Mouse (Mus musculus): Measurements from ENCODE around the gene Tlk2.

The Tlk2 gene

DNA sequence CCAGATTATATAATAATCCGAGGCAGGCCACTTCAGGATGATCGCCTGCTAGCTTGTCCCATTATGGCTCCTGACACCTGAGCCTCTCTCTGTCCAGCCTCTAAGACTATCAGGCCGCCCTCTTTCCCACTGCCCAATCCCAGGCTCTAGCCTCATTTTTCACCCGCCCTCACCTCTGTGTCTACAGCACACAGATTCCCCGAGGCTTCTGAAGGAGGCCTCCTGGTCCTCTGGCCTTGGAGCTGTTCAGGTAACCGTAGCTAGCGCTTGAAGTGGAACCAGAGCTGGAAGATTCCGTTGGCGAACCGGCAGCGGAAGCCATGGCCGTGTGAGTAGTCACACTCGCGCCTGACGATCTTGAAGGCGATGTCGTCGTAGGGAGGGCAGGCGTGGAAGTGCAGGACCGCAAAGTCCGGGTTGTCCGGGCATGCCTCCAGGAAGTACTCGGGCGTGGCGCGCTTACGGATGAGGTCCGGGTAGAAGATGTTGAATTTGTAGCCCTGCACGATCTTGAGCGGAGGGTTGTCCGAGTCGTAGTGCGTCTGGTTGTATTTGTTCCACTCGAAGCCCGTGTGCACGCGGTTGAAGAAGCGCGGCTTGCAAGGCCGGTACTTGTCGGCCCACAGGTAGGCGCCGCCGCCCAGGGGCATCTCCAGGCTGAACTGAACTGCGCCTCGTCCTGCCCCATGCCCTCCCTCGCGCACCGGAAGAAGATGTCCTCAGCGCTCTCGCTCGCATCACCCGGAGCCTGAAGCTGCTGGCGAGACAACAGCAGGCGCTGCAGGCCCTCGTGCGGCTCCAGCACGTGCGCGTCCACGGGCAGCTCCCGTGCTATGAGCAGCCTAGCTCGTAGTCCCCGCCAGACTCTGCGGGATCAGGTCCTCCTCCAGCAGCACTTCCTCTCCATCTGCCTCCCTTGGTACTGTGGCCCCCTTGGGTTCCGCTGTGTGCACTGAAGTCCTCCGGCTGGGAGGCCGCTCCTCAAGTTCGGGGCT, 13.8 kb upstream of the Tlk2 start:
- no peak for DNase-seq (ENCODE audit: low read depth, low spot score)

DNA sequence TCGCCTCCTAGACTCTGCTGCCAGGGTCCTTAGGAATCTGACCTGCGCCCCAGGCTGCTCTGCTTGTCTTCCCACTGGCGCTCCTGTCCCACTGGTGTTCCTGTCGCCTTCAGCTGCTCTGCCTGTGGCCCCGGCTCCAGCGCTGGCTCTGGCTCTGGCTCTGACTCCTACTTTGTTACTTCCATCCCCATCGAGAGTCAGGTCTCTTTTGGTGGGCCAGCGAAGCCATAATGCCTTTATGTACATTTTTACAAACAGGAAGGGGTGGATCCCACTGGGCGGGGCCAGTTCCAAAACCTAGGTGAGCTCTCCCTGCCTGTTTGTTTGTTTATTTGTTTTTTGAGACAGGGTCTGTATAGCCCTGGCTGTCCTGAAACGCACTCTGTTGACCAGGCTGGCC, 11.8 kb upstream of the Tlk2 start:
- no peak for DNase-seq (ENCODE audit: low read depth, low spot score)

DNA sequence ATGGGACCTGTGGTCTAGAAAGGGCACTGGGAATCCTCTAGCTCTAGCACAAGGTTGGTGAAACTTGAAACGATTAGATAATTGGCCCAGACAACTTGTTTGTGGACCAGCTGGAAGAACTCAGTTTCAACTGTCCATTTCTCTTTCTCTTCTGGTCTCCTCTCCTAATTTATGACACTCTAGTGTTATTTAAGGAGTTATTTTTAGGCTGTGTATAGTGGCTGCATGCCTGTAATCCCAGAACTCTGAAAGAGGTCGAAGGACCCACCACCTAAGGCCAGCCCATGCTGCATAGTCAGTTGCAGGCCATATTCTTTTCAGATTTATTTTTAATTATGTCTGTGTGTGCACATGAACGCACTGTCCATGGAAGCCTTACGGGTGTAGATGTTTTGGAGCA, 916 bp downstream of the Tlk2 start:
- DNase-seq (ENCODE audit: low read depth, low spot score), result no peak

DNA sequence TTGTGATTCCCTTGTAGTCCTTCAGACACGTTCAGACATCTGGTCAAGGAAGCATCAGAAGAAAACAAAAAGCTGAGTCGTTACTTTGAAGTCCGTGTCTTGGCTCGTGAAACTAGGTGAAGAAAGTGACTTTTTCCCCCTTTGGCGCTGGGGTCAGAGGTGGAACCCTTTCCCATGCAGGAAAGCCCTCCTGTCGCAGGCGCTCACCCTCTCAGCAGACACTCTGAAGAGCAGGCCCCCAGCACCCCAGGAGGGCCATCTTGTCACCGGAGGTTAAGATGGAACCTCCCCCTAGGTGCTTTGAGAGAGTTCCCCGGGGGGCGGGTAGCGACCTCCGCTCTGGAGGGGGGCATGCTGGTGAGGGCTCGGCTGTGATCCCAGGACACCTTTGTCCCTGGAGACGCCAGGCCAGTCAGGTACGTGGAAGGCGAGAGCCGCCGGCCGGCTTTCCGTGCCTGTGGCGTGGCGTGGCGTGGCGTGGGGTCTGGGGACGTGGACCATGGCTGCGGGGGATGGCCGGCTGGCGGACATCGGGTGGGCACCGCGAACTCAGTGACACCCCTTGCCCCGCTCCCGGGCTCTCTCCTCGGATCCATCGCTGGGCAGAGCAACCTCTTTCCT, 2.0 kb downstream of the Tlk2 start:
- peak; percentile 61 for DNase-seq (ENCODE audit: low read depth, low spot score)

DNA sequence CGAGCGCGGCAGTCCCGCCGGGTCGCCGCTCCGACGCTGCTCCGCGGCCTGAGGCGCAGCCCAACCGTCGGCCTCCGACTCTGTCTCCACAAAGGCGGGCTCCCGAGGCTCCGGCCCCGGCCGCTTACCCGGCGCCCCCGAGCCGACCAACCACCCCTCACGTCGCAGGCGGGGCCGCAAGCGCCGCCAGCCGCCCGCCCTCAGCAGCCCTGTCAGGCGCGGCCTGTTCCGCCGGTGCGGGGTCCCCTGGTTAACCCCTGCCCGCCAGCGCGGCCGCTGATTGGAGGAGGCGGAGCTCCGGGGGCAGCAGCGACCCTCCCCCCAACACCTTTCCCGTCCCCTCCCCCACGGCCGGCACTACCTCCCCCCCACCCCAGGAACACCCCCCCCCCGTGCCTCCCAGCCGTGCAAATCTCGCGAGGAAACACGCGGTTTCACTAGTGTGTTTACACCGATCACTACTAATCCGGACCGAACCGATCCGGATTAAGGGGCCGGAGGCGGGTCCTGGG, 2.6 kb downstream of the Tlk2 start:
- DNase-seq (ENCODE audit: low read depth, low spot score), result peak; percentile 91

DNA sequence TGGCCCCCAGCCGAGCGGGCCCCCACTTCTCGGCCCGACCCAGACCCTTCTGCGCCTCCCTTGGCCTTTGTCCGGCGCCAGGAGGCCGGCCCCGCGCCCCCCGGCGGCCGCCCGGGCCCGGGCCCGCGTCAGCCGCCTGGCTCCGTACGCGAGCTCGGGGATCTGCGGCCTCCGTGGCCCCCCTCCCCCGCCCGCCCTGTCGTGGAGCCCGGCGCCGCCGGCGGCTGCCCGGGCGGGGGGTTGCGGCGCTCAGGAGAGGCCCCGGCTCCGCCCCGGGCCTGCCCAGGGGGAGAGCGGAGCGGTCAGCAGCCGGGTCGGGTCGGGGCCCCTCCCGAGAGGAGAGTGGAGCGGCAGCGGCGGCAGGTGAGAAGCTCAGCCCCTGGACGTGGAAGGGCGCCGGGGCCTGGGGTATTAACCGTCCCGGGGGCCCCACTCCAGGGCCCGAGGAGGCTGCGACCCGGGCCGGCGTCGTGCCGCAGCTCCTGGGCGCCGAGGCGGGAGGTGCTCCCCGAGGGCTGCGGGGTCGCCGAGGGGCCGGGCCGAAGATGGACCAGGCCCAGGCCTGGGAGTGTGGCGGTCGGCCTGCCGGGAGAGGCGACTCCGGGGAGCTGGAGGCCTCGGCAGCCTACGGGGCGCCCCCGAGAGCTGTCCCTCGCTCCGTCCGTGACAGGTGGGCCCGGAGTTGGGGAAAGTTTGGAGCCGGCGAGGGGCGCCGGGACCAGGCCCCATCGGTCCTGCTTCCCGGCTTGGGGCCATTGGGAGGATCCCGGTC, 3.3 kb downstream of the Tlk2 start:
- DNase-seq (ENCODE audit: low read depth, low spot score), result peak; percentile 64

DNA sequence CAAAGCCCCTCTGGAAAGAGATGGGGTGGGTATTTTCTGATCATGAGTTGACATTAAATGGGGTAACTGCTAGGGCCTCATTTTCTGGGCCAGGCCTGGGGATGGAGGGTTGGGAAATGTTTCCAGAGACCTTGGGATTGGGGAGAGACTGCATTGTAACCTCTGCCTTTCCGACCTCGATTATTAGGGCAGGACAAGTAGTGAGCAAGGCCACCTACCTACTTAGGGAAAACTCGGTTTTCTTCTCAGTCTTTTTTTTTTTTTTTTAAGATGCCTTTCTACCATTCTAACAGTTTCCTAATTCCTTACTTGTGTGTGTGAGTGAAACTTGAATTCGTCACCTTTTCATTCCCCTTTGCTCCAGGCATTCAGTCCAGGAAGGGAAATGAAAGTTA, 3.9 kb downstream of the Tlk2 start:
- DNase-seq (ENCODE audit: low read depth, low spot score), result no peak

DNA sequence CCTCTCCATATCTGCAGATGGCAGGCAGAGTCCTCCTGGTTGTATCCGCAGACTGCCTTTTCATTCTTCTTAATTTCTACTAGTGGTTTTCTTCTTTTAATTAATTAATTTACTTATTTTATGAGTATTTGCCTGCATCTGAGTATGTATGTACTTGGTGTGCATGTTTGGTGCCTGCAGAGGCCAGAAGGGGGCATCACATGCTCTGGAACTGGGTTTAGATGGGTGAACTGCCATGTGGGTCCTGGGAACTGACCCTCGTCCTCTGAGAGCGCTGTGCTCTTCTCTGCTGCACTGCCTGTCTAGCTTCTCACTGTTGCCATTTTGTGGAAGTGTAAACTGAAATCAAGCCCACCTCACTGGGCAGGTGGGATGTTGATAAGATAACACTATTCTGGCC, 6.1 kb downstream of the Tlk2 start:
- DNase-seq (ENCODE audit: low read depth, low spot score), result no peak

DNA sequence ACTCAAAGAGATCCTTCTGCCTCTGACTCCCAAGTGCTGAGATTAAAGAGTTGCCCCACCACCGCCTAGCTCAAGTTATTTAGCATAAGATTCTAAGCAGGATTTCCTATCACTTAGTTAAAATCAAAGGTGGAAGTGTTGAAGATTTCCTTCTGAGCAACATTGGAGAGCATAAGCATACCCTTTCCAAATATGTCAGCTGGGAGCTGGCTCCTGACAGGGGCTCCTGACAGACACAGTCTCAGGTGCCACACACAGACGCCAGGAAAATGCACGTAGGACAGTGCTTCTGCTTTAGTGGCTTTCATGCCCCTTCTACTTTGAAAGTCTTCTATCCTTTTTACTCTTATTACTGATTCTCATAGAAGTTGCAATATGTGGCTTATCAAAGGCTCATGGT, 13.6 kb downstream of the Tlk2 start:
- no peak for DNase-seq (ENCODE audit: low read depth, low spot score)

DNA sequence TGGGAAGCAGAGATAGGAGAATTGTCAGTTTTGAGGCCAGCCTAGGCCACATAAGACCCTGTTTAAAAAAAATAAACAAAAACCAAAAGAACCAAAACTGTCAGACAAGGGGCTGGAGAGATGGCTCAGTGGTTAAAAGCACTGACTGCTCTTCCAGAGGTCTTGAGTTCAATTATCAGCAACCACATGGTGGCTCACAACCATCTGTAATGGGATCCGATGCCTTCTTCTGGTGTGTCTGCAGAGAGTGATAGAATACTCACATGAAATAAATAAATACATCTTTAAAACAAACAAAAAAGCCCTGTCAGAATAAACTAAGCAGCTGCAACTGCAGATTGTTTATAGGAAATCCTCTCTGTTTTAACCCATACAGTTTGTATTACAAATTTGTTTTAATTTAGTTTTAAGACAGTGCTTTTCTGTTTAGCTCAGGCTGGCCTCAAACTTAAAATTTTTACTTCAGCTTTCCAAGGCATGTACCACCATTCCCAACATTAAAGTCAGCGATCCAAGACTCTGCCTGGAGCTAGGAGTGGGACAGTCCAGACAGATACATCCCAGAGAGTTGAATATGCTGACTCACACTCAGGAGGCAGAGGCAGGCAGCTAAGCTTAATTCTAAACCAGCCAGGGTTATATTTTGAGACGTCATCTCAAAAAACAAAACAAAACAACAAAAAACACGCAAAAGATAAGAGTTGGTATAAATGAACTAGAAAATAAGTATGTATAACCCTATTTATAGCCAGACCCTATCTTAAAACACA, 18.5 kb downstream of the Tlk2 start:
- no peak for DNase-seq (ENCODE audit: low read depth, low spot score)

DNA sequence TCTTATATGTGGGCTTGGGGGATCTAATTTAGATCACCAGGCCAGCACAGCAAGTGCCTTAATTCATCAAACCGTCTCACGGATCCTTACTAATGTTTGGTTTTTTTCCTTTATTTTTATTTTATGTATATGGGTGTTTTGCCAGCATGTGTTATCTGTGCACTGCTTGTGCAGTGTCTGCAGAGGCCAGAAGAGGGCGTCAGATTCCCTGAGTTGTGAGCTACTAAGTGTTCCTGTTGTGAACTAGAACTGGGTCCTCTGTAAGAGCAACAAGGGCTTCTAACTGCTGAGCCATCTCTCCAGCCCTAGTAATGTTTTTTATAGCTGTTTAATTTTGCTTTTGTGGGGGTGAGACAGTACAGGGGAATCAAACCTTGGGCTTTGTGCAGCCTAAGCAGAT, 23.8 kb downstream of the Tlk2 start:
- DNase-seq (ENCODE audit: low read depth, low spot score), result peak; percentile 25

DNA sequence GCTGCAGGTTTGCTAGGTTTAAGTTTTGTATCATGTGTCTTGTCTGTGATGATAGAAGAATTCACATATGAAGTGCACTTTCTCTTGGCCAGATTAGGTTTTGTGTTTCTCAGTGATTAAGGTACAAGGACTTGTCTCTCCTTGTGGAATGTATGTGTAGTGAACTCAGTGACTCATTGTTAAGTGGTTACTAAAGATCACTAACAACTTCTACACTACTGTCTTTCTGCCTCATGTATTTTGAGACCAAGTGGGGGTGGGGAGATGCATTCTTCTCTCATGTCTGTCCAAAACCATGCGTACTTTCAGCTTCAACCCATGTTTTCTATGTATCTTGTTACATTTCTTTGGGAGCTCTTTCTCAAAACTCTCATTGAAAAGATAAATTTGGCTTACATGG, 31.4 kb downstream of the Tlk2 start:
- DNase-seq (ENCODE audit: low read depth, low spot score), result no peak

DNA sequence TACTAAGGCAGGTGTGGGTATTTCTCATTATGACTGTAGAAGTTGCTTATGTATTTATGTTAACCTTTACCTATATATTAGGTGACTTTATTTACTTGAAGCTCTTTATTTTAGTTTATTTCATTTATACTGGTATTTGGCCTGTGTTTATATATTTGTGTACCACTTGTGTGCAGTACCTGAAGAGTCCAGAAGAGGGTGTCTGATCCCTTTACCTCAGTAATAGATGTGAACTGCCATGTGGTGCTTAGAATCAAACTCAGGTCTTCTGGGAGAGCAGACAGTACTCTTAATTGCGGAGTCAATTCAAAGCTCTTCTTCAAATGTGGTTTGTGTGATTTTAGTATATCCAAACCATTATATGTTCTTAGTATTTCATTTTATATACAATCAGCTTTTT, 35.6 kb downstream of the Tlk2 start:
- DNase-seq (ENCODE audit: low read depth, low spot score), result peak; percentile 22

DNA sequence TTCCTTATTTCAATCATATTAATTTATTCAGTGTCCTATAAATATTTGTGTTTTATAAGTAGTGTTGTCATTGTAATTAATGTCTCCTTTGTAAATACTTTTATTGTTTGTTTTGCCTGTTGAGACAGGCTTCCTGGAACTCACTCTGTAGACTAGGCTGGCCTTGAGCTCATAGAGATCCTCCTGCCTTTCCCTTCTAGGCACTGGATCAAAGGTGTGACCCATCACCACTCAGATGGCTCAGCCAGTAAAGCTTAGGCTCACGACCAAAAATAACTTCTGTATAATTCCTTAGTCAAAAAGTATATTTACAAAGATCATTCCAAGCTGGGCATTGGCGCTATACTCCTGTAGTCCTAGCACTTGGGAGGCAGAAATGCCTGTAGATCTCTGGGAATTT, 39.2 kb downstream of the Tlk2 start:
- no peak for DNase-seq (ENCODE audit: low read depth, low spot score)

DNA sequence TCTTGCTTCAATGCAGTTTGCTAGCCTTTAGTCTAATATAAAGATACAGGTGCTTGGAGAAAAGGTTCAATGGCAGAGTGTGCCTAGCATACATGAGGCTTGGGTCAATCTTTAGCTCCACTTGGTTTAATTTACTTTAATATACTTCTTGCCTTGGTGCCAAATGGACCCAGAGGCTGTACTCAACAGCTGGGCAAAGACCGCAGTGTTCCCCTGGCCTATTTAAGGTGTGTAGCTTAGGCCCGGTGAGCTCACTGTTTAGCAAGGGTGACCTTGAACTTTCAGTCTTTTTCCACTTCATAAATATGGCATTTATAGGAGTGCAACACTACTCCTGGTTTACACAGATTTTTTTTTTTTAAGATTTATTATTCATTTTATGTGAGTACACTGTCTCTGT, 55.9 kb downstream of the Tlk2 start:
- DNase-seq (ENCODE audit: low read depth, low spot score), result no peak

DNA sequence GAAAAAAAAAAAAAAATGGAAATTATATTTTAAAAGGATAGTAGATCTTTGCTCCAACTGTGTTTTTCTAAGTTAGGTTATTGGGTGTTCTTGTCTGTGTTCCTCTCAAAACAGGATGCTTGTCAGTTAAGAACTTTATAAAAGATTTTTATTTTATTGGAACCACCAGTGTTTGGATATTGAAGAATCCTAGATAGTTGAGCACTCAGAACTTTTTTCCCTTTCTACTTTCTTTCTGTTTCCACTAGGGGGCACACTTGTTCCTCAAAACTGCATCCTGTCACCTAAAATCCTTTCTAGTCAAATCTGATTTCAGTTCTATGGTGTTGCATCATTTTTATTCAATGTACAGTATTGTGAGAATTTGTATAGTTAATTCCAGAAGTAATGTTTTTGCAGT, 62.4 kb downstream of the Tlk2 start:
- peak; percentile 24 for DNase-seq (ENCODE audit: low read depth, low spot score)

DNA sequence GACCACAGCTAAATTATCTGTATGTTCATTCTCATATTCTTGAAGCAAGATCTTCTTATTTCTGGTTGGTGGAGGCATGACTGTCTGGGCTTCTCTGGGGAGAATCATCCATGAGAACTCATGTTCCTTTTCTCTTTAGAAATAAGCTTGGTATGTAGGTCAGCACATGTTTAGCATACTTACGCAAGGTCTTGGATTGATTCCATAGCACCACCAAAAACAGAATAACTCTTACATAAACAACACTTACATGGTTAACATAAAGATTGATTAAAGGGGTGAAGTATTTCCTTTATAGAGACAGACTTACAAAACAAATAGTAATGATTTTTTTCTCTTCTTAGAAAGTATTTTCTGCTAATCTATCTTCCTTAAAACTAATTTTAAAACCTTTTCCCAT, 67.8 kb downstream of the Tlk2 start:
- no peak for DNase-seq (ENCODE audit: low read depth, low spot score)

DNA sequence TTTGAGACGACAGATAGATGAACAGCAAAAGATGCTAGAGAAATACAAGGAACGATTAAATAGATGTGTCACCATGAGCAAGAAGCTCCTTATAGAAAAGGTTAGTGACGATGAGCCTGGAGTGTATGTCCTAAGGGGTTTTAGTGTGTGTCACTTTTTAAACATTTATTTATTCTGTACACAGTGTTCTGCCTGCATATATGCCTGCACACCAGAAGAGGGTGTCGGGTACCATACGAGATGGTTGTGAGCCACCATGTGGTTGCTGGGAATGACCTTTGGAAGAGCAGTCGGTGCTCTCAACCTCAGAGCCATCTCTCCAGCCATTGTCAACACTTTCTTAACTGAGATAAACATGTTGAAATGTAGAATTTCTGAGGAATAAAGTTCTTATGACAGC, 68.2 kb downstream of the Tlk2 start:
- no peak for DNase-seq (ENCODE audit: low read depth, low spot score)

DNA sequence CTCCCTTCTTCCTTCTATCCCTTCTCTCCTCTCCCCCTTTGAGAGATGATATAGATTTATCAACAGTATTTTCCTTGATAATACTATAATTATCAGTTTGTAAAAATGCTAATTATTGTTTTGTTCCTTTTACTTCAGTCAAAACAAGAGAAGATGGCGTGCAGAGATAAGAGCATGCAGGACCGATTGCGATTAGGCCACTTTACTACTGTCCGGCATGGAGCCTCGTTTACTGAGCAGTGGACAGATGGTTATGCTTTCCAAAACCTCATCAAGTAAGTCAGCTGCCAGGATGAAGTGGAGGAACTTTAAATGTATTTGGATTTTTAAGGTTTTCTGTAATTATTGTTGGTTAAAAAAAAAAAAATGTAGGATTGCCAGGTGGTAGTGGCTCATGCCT, 68.7 kb downstream of the Tlk2 start:
- no peak for DNase-seq (ENCODE audit: low read depth, low spot score)

DNA sequence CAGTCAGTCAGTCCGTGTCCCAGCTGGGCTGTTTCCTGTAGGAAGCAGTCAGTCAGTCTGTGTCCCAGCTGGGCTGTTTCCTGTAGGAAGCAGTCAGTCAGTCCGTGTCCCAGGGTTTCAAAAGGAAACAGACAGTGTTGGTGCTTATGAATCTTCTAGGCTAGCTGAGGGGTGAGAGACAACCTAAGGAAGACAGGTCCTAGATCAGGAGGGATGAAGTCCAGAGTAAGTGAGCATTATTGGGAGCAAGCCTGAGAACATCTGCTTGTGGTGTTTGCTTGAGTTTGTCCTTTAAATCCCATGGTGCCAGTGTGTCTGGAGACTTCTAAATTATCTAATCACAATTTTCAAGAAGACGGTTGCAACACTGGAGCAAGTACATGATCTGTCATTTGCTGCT, 81.1 kb downstream of the Tlk2 start:
- DNase-seq (ENCODE audit: low read depth, low spot score), result no peak

DNA sequence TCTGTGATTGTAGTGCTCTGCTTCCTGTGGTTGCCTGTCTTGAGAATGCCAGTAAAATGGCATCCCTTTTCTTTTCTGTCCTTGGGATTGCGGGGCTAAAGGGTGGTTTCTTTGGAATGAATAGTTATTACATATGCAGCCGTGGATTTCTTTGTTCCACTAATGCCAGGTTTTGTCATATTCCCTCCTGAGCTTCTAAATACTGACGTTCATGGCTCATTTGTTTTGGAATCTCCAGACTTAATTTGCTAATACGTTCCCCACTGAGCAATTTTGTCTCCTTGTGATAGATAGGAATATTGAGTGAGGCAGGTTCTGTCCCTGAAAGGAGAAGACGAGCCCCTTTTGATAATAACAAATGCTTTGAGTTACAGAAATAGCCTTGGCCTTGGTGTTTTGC, 82.5 kb downstream of the Tlk2 start:
- no peak for DNase-seq (ENCODE audit: low read depth, low spot score)
